Mouse (Mus musculus) megakaryocyte progenitor cell, adult 5-6 weeks (primary cell): ENCODE data around the gene Traf4. TPM values are rescaled to one million over a fixed set of nuclear protein-coding genes. Genes with fewer than 3 reads are reported as not detected.
"Not testable (repeated sequence)": the region's sequence is repeated elsewhere in the genome, so short reads cannot be mapped to it uniquely, and the experiment has no call there.

Experiments
- ATAC-seq: replicated peaks from 2 replicates; pipeline ENCODE4 v1.8.0; 2016; ENCODE audit warnings: mild to moderate bottlenecking, moderate TSS enrichment, inconsistent platforms; ENCODE audit not compliant: poor library complexity
- total RNA-seq, 2 experiments: library from RNA; stranded (forward) in 1 of 2; stranded (reverse) in 1 of 2; fragments of 157-497, 149-512 nt in 1 of 2; fragments of 200-1000 nt in 1 of 2; gene quantifications; 2 replicates each; pipeline versions ENCODE4 v1.2.3 to v1.2.4; 2015 to 2017

The Traf4 gene
- total RNA-seq, 2 experiments from 2014 or later = 2.5 to 4.7 TPM

DNA sequence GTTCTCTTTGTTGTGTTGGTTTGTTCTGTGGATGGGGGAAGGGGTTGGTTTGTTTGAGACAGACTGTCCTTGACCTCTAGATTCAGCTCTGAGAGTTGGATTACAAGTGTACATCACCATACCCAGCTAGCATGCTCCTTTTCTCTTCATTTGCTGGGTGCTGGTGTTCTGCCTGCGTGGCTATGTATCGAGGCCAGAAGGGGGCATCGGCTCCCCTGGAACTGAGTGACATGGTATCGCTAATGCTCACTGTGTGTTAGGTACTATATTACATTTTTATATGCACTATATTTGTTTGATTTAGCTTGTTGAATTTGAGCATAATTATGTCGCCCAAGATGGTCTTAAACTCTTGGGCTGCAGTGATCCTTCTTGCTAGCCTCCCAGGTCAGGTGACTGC is 19.2 kb downstream of the Traf4 start:
- ATAC-seq = no peak

DNA sequence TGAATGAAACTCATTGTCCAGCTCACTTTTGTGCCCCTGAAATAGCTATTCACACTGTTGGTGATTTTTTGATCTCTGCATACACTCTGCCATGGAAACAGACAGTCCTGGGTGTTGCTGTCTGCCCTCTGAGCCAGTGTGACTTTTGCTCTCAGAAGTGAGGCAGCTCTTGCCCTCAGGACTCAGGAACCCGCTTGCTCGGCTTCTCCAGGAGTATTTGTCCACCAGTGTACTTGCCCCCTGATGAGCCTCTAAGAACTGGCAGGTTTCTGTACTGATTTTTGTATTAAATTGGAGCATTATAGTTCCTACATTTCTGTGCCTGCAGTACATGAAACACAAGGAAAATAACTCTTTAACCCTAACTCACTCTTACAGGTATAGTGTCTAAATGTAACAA is 21.9 kb downstream of the Traf4 start:
- no peak for ATAC-seq

DNA sequence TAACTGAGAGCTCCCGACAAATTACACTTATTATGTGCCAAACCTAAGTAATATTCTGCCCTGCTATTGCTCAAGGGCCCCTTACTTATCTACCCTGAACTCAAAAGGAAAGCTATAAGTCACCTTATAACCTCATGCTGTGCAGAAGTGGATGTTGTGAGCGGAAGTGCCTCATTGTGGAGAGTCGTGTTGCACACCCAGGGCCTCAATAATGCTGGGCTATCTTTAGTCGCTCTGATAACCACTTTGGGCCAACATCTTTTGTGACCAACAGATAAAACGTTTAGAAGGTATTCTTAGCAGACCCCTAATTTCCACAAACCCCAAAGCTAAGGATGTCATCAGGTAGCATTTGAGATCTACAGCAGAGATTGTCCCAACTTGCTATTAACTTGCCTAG is 24.7 kb downstream of the Traf4 start:
- no peak for ATAC-seq

DNA sequence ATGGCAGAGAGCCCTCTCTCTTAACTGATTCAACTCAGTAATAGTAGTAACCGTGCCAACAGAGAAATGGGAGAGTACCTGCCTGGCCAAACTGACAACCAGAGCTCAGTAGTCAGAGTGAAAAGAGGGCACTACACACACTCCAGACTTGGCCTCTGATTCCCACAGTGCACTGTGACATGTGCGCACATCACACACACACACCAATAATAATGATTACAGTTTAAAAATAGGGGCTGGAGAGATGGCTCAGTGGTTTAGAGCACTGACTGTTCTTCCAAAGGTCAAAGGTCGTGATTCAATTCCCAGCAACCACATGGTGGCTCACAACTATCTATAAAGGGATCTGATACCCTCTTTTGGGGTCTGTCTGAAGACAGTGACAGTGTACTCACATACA is 27.4 kb downstream of the Traf4 start:
- ATAC-seq = no peak

DNA sequence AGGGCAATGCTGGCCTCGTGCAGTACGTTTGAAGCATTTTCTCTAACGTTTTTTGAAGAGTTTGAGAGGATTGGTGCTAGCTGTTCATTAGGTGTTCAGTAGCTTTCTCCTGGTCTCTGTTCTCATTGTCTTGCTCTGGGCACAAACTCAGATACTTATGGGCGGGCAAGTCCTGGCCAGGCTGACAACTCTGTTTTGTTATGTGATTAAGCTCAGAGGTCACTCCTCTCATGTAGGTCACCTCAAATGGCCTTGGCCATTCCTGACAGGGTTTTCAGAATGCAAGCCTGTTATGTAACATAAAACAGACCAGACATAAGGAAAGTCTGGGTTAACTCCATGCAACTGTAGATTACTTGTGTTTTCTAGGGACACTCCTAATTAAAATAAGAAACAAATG is 27.8 kb downstream of the Traf4 start:
- no peak for ATAC-seq

DNA sequence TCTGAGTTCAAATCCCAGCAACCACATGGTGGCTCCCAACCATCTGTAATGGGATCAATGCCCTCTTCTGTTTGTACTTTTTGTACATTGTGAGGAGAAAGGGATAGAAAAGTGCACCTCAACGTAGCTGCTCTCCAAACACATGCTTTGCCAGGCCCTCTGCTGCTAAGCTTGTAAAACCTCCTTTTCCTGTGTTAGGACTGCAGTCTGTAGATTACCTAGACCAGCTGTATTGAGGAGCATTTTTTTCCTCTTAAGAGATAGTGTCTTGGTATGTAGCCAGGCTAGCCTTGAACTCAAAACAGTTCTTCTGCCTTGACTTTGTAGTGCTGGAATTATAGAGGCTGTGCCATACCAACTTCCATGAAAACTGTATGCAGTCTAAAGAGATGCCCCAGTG is 29.3 kb downstream of the Traf4 start:
- ATAC-seq = peak; percentile 77

DNA sequence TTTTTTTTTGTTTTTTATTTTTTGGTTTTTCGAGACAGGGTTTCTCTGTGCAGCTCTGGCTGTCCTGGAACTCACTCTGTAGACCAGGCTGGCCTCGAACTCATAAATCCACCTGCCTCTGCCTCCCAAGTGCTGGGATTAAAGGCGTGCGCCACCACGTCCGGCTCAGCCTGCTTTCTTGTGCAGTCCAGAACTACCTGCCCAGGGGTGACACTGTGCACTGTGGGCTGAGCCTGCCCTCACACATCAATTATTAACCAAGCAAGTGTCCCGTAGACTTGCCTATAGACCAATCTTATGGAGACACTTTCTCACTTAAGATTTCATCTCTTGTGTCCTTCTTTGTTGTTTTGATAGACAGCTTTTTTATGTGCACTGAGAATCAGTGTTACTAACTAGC is 30.1 kb downstream of the Traf4 start:
- ATAC-seq = not testable (repeated sequence)

DNA sequence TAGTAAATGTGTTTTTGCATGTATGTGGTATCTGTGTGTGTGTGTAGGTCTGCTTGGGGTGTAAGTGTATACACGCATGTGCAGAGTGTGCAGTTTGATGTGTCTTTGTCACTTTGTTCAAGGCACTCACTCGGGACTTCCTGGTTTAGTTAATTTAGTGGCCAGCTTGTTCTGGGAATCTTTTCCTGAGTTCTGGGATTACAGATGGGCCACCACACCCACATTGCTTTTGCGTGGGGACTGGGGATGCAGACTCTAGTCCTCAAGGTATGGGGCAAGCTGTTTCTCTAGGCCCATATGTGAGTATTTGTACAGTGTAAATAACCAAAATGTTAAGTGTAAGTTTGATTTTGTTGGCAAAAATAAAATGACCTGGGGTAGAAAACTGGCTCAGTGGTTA is 31.0 kb downstream of the Traf4 start:
- ATAC-seq = no peak

DNA sequence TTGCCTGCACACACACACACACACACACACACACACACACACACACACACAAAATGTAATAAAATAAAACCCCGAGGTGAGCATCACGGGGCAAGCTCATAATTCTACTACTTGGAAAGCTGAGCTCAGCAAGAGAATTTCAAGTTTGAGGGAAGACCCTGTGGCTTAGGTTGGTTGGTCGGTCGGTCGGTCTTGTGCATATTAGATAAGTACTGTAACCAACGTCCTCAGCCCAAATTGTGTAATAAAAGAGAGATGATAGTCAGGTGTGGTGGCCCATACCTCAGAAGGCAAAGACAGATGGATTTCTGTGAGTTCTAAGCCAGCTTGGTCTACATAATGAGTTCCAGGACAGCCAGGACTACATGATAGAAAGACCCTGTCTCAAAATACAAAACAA is 31.5 kb downstream of the Traf4 start:
- ATAC-seq = peak; percentile 43; the same call in 1 of the 2 replicates

DNA sequence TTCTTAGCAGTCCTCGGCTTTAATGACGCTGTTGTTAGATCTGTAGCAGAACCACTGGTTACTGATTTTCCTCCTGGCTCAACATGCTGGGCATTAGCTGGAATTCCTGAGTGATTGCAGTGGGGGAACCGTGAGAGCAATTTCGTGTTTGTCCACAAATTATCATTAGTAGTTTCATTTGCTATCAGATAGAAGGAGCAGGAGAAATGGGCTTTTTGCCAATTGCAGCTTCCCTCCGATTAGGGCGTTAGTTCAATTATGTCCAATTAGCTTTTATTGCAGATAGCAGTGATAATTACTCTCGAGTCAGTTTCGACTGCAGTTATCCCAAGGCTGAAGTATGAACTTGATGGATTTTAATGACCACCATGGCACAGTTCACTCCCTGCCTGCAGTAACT is 35.9 kb downstream of the Traf4 start:
- no peak for ATAC-seq

DNA sequence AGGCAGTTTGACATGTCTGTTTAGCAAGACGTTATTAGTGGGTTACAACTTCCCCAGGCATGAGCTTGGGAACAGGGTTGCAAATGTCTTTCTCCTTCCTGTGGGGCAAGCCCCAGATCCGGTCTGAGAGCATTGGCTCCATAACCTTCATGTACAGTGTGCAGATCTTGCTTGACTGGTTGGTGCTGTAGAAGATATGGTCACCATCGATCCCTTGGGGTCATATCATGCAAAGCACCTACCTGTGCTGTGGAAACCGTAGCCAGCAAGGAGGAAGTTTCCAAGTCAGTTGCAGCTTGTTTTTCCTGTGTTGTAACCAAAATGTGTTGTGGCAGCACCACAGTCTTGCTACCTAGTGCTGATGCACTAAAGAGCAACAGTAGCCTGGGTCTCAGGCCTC is 38.6 kb downstream of the Traf4 start:
- peak; percentile 77 for ATAC-seq

DNA sequence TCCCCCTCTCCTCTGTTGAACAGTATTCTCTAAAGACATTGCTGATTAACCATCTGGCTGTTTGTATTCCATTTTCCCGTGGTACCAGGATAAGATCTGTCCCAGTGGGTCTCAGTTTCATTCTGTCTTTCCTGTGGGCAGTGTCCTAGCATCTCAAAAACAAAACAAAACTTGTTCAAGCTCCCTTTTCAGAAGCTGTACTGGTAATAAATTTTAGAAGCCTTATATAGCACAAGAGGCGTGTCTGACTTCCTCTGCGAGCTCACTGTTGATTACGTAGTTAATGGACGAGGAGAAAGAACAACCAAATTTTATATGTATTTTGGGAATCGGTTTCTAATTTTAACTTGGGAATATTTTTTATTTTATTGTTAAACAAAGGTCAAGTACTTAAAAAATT is 39.7 kb downstream of the Traf4 start:
- ATAC-seq = peak; percentile 27

DNA sequence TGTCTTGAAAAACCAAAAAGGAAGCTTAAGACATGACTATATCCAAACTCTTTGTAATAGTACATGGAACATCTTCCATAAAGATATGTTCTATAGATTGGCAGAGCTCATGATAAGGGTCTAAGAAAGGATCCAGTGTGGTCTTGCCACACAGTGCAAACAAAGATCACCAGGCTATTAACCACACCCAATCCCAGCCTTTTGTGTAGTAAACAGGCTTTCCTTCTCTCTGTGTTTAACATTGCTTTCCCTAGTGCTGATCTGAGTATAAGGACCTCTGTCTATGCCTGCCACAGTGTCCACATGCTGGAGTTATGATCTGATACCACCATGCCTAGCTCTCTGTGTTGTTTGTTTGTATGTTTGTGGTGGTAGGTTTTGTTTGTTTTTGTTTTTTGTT is 41.6 kb downstream of the Traf4 start:
- ATAC-seq = no peak

DNA sequence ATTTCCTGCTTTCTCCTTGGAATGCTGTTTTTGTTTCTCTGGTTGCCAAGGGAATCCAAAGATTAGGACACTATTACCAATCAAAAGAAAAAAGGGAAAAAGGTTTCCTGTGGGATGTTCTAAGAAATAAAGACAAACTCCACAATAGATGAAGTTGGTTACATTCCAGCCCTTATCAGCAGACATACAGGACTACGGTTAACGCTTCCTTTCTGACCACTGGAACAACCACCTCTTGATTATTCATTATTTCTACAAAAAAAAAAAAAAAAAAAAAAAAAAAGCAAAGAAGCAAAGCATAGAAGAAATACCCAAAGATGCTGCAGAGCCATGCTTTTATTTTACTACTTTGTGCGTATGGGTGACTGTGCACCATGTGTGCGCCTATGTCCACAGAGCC is 42.6 kb downstream of the Traf4 start:
- no peak for ATAC-seq

DNA sequence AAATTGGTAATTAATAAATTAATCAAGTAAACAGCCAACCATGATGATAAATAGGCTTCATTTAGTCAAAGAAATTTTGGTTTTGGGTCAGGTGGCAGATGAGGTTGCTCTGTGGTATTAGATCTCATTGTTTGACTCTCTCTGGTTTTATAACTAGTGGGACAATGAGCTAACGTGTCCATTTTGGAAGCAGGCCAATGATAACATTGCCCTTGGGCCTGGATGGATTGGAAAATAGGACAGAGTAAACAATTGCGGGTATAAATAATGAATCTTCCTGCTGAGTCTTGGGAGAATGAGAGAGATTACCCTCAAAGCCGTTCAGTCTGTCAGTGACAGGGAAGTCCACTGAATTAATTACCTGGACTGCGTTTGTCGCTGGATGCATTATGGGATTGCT is 44.2 kb downstream of the Traf4 start:
- ATAC-seq = no peak

DNA sequence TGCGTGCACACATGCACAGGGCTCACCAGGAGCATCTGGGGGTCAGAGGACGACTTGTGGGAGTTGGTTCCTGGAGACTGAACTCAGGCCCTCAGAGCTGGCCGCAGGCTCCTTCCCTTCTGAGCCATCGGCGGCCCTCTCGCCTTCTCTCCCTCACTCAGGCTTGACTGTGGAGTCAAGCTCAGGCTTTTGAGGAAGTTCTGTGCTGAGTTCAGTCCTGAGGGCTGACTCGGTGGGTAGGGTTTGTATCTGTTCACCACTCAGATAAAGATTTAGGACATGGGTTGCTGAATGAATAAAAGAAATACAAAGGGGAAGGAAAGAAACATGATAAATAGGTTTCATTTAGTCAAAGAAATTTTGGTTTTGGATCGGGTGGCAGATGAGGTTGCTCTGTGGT is 45.5 kb downstream of the Traf4 start:
- ATAC-seq = peak; percentile 30; the same call in 1 of the 2 replicates

DNA sequence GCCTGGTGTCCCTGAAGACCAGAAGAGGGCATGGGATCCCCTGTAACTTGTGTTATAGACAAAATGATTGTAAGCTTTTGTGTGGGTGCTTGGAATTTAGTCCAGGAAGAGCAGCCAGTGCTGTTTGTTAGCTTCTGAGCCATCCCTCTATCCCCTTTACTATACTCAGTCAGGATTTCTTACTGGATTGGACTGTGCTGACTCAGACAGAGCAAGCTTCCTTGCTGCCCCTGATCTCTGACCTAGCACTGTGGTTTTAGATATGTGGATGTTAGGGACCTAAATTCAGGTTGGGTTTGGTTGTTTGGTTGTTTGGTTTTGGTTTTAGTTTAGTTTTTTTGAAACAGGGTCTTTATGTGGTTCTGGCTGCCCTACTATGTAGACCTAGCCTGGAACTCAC is 46.9 kb downstream of the Traf4 start:
- ATAC-seq = no peak

DNA sequence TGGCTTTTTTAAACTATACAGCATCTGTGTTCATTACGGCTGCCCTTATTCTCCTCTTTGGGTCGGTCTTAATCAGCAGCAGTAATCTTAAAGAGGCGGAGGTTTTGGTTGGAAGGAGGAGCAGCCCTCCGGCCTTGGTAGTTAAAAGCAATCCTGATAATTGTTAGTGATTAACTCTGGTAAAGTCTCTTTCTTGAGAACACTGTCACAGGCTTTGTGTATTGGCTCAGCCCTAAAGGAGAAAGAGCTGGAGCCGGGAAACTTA is 49.3 kb downstream of the Traf4 start:
- no peak for ATAC-seq

DNA sequence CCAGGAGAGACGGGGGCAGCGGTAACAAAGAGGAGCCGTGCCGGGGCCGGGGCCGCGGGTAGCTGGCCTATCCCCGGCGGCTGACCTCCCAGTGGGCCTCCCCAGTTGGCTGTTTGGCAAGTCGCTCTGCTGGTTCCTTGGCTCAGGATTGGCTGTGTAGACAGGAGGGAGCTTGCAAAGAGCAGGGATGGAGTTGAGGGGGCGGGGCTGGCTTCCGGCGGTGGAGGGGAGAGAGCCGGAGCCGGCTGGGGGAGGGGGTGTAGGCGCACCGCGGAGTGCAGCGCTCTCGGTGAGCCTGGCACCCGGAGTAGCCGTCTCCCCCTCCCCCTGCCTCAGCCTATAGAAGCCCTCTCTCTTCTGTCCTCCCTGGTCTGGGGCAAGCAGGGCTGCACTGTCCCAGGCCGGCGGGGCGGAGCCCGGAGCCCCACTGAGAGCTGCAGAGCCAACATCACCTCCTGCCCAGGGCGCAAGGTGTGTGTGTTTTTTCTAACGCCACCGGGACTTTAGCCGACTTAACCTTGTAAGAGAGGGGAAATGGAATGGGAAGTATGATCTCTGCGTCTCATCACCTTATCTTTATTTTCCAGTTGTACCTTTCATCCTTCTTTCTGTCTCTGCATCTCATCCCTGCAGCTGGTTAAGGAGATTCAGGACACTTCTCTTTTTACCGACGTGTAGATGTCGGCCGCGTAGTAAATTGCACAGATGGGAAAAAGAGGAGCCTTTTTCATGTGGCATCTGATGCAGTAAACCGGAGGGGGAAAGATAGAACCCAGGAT is 49.8 kb downstream of the Traf4 start:
- ATAC-seq = peak; percentile 97

DNA sequence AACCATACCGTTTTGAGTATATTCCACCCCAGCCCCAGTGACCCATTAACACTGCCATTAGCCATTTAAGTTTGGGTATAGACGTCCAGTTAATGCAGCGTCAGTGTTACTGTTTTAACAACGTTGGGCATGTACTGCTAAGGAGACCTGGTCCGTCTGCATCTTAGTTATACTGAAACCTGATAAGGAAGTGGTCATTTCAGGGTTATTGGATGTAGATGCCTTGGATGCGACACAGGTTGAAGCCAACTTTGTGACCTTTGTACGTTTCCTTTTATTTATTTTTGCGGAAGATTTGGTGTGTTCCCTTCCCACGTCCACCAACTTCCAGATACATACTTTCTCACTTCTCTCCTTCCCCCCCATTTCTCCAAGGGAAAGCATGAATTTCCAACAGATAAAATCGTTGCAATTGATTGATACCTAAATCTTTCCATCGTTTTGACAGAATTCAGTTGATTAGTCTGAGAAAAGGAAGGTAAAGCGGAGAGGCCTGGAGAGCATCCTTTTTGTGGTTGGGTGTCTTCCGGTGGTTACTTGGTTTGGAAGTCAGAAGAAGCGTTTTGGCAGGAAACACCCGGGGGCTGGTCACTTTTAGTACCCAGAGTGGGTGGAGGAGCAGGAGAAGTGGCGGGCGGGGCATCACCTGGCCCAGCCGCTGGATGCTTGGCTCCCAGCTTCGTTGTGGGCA is 50.6 kb downstream of the Traf4 start:
- ATAC-seq = no peak

DNA sequence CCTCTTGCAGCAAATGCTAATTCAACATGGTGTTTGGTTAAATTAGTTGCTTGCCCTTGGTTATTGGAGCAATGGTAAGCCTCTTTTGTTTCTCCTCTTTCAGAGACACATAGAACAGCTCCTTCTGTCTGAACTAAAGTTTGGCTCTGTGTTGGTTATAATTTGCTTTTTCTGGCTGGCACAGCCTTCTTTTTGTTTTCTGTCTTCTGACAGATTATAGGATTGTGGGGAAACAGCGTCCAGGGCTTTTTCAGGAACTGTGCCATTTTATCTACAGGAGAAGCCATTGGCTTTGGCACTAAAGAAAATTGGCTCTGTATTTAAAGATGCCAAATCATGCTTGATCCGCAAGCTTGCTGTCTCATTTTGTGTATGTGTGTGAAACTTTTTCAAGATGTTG is 51.8 kb downstream of the Traf4 start:
- ATAC-seq = no peak
